Mouse (Mus musculus) kidney, postnatal 14 days (tissue): ENCODE measurements around the gene Ecm1.

Experiments
- DNase-seq: peaks from one replicate; pipeline ENCODE4 v3.0.0; 2022; ENCODE audit warnings: mixed read lengths

Gene Ecm1

DNA sequence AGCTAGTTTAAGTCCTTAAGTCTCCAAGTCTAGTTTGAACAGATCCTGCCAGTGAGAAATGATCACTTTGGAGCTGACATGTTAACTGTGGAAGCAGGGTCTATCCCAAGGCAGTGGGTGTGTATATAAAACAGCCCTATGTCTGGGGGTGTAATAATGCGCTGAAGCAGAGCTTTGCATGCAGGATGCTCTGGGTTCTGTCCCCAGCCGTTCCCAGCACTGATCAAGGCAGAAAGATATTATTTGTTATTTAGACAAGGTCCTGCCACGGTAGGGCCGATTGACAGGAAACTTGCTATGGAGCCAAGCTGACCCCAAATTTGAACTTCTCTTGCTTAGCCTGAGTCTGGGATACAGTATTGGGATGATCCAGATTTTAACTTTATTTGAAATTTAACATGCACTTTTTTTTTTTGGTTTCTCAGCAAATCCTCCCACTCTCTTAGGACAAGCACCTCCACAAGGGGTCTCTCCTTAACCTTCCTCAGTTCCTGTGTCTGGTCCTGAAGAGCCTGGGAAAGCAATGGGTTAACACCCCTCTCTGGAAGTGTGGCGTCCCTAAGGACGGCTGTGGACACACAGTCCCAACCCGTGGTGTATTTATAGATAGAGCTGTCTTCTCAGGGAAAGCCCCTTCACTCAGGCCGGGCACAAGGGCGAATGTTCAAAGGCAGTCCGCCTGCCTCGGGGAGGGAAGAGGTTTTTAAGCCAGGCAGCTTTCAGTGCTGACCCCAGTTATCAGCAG, 50.0 kb downstream of the Ecm1 start:
- no peak for DNase-seq

GRCm38 (mm10) chr3:95687524-95688421, 51.6 kb downstream of the Ecm1 start, which contains the start of gene Adamtsl4:
TSS of gene Adamtsl4 (minus strand) at chr3:95687917.
- peak; percentile 82 for DNase-seq

- DNase-seq: no peak
Observed at GRCm38 (mm10) chr3:95687168-95687523, 52.2 kb downstream of the Ecm1 start.

DNA sequence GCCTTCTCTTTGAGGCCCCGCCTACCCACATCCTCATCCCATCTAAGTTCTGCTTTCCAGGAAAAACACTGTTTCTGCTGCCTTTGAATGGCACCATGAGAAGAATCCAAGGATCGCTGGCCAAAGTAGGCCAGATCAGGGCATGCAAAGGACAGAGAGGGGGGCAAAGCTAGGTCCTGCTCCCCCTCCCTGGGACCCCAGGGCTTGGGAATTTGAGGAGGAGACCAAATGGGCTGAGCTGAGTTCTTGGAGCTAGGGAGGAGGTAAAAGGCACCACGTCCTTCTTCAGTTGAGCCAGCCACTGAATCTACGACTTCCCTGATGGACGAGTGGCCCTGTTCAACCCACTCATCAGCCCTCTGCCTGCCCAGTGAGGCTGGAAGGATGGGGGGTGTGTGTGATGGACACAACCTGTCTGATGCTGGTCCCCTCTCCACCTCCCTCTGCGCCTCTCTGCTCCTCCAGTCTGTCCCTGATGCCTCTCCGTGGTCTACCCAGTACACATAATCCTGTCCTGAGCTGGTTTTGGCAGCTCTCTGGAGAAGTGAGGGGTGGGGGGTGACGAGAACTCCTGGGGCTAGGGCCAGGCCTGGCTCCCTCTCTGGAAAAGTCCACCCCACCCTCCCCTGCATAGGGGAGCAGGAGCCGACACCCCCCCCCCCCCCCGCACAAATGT, 52.7 kb downstream of the Ecm1 start:
- DNase-seq: no peak

- DNase-seq: no peak
Observed at GRCm38 (mm10) chr3:95685701-95686100, 53.7 kb downstream of the Ecm1 start.

GRCm38 (mm10) chr3:95685301-95685700, 54.1 kb downstream of the Ecm1 start:
- no peak for DNase-seq

DNA sequence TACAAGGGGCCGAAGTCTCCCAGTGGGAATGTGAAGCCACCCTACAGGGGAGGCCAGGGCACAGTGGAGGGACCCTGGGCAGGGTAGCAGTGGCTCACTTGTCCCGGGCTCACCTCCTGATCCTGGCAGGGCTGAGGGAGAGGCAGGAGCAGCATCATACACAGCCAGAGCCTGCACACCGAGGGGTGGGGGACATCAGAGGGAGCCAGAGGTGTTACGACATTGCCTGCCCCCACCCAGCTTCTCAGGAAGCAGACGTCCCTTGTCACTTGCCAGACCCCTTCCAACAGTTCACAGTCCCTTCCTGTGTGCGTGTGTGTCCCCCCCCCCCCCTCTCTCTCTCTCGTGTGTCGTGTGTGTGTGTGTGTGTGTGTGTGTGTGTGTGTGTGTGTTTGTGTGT, 54.5 kb downstream of the Ecm1 start:
- DNase-seq: no peak
